Mouse (Mus musculus): ENCODE measurements at regions not wholly inside any gene's neighbourhood (a gene's known extent, or its start where the extent isn't known, plus 50 kb on each side); places are given as distances from the start of the nearest gene placed in this dataset.

- TF ChIP-seq CTCF (conservative IDR thresholded peaks at IDR 0.05; ENCODE audit: insufficient read depth, insufficient read length, low read depth, low read length) (no peak), POLR2A (IDR thresholded peaks at IDR 0.05; ENCODE audit: low read depth, low read length) (no peak)
Measured at GRCm38 (mm10) chr5:75459758-75460354, 114.9 kb upstream of the Kit start.

All from kidney, adult 2 months (tissue).